Mouse (Mus musculus) intestine, embryonic 14.5 days (tissue): ENCODE results near the gene Papola. TPM values are rescaled to one million over a fixed set of nuclear protein-coding genes. Genes with fewer than 3 reads are reported as not detected.
"Not testable (repeated sequence)": the region's sequence is repeated elsewhere in the genome, so short reads cannot be mapped to it uniquely, and the experiment has no call there.

Experiments used
- ATAC-seq: fragments of 200-750 bp; cut with Nextera tagmentation; replicated peaks from 2 replicates; pipeline ENCODE4 v1.8.0; 2017; ENCODE audit warnings: low read depth, moderate number of reproducible peaks, moderate TSS enrichment, moderate library complexity; ENCODE audit not compliant: low FRiP score, low TSS enrichment
- DNase-seq: peaks from one replicate; pipeline ENCODE4 v3.0.0-alpha.2; 2018; ENCODE audit warnings: low spot score
- H3K27ac ChIP-seq: fragments of 300-500 bp; sonication (generic); 2 replicates; pipeline ENCODE4 v1.5.1; 2014; ENCODE audit warnings: low read depth, mild to moderate bottlenecking, control low read depth
- H3K27me3 ChIP-seq: fragments of 300-500 bp; sonication (generic); replicated peaks from 2 replicates; pipeline ENCODE4 v1.6.1; 2014; ENCODE audit warnings: low read length, control low read depth; ENCODE audit not compliant: control insufficient read depth, insufficient read depth
- H3K36me3 ChIP-seq: fragments of 300-500 bp; sonication (generic); 2 replicates; pipeline ENCODE4 v1.6.1; 2014; ENCODE audit warnings: low read length, control low read depth; ENCODE audit not compliant: control insufficient read depth, insufficient read depth
- H3K4me1 ChIP-seq: fragments of 300-500 bp; sonication (generic); replicated peaks from 2 replicates; pipeline ENCODE4 v1.6.1; 2014; ENCODE audit warnings: low read length, control low read depth, mixed read lengths; ENCODE audit not compliant: control insufficient read depth, insufficient read depth
- H3K4me2 ChIP-seq: fragments of 300-500 bp; sonication (generic); 2 replicates; pipeline ENCODE4 v1.6.1; 2014; ENCODE audit warnings: low read length
- H3K4me3 ChIP-seq: fragments of 300-500 bp; sonication (generic); 2 replicates; pipeline ENCODE4 v1.5.1; 2014; ENCODE audit warnings: low read depth, low read length, control low read depth, mixed read lengths
- H3K9ac ChIP-seq: fragments of 300-500 bp; sonication (generic); 2 replicates; pipeline ENCODE4 v1.6.1; 2014; ENCODE audit warnings: mild to moderate bottlenecking, low read length
- H3K9me3 ChIP-seq: fragments of 300-500 bp; sonication (generic); 2 replicates; pipeline ENCODE4 v1.6.1; 2016; ENCODE audit warnings: low read length, control low read depth; ENCODE audit not compliant: control insufficient read depth
- WGBS: fragments of 180-500 bp; shearing (Covaris S2); extraction: QIAGEN DNeasy Blood & Tissue Kit; methylation state at CpG from one replicate; pipeline ENCODE4 v1.1.7; 2014; 5-methylcytosine and 5-hydroxymethylcytosine counted together
- polyA plus RNA-seq: library from polyadenylated mRNA; unstranded; fragments of >200 nt; fragmentation: Nextera tagmentation; extraction: Ambion mirVana; gene quantifications from 2 replicates; pipeline ENCODE4 v1.2.1, GENCODE M21; 2014

The Papola gene
- polyA plus RNA-seq, 1 experiment from 2014 or later, result 179 TPM

GRCm38 (mm10) chr12:105839096-105839495 is 54.6 kb downstream of the Papola start:
- H3K9ac ChIP-seq, result no peak overlapping the region
- H3K4me2 ChIP-seq, result no peak overlapping the region
- ATAC-seq (0 out of 2 replicates have a peak, but pooled peaks have one; percentile 18), DNase-seq (no peak)
- no peaks in the 10 kb centered on the region for H3K9me3 ChIP-seq
- WGBS, result 75% methylated on average over 4 of the region's 4 CpGs
- no peaks in the 10 kb centered on the region for H3K27me3 ChIP-seq
- no peak overlapping the region for H3K27ac ChIP-seq
- H3K36me3 ChIP-seq, result peaks cover 78% of the 10 kb centered on the region
- no peaks in the 10 kb centered on the region for H3K4me1 ChIP-seq
- H3K4me3 ChIP-seq, result no peak overlapping the region

GRCm38 (mm10) chr12:105840545-105840944 is 56.1 kb downstream of the Papola start:
- ATAC-seq, H3K9me3 ChIP-seq, H3K27ac ChIP-seq, H3K9ac ChIP-seq, H3K4me3 ChIP-seq, DNase-seq, H3K4me1 ChIP-seq, H3K27me3 ChIP-seq, H3K4me2 ChIP-seq: not testable (repeated sequence)
- WGBS, result 96% methylated on average over 8 of the region's 8 CpGs
- peaks cover 63% of the 10 kb centered on the region for H3K36me3 ChIP-seq

- Histone ChIP-seq H3K27me3 (no peaks in the 10 kb centered on the region), H3K9me3 (no peaks in the 10 kb centered on the region), H3K9ac (no peak overlapping the region), H3K4me2 (no peak overlapping the region), H3K27ac (no peak overlapping the region), H3K4me1 (no peaks in the 10 kb centered on the region), H3K36me3 (peaks cover 41% of the 10 kb centered on the region), H3K4me3 (no peak overlapping the region)
- ATAC-seq (no peak), DNase-seq (no peak)
- 66% methylated on average over 12 of the region's 12 CpGs for WGBS
These were observed 58.9 kb downstream of the Papola start for GRCm38 (mm10) chr12:105843243-105844005.

GRCm38 (mm10) chr12:105844406-105844805 is 59.9 kb downstream of the Papola start:
- Histone ChIP-seq H3K9me3 (no peaks in the 10 kb centered on the region), H3K4me2 (no peak overlapping the region), H3K36me3 (peaks cover 34% of the 10 kb centered on the region), H3K9ac (no peak overlapping the region), H3K27ac (no peak overlapping the region), H3K27me3 (no peaks in the 10 kb centered on the region), H3K4me1 (no peaks in the 10 kb centered on the region), H3K4me3 (no peak overlapping the region)
- 96% methylated on average over 4 of the region's 4 CpGs for WGBS
- no peak for ATAC-seq
- no peak for DNase-seq

DNA sequence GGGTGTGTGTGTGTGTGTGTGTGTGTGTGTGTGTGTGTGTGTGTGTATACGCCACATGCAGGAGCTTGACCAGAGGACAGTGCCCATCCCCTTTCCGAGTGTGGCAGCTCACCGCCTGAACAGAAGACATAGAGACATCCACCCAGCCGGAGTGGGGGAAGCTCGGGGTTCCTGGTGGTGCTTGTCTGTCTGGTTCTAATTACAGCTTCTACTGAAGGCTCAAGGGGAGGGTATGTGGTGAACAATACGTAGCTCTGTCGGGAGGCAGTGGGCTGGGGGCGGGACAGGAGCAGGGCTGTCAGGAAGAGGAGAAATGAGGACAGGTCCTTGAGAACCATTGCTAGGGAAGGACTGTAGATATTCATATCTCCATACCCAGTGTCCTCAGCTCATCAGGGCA is 64.6 kb downstream of the Papola start:
- Histone ChIP-seq H3K9ac (no peak overlapping the region), H3K9me3 (no peaks in the 10 kb centered on the region), H3K4me2 (no peak overlapping the region), H3K27me3 (no peaks in the 10 kb centered on the region), H3K4me1 (no peaks in the 10 kb centered on the region), H3K36me3 (0 out of 2 replicates have a peak, but pooled peaks cover 4% of the 10 kb centered on the region), H3K4me3 (no peak overlapping the region), H3K27ac (no peak overlapping the region)
- 59% methylated on average over 8 of the region's 8 CpGs for WGBS
- ATAC-seq (no peak), DNase-seq (no peak)

DNA sequence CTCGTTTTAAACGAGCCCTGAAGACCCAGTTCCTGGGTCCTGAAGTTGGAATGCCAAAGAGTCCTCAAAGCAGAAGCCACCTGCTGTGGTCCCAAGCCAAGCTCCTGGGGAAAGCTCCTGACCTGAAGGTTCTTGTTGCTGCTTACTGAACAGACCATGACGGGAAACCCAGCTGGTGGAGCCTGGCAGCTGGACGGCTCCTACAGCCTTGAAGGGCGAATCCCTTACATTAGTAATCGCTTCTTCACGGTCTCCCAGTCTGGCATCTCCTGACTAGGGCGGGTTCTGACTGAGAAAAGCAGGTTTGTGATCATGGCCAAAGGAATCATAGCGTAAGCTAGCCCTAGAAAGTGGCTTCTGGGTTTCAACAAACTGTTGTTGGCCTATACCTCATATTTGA is 66.2 kb downstream of the Papola start:
- Histone ChIP-seq H3K4me3 (no peak overlapping the region), H3K9me3 (no peaks in the 10 kb centered on the region), H3K36me3 (0 out of 2 replicates have a peak, but pooled peaks cover 4% of the 10 kb centered on the region), H3K9ac (no peak overlapping the region), H3K4me1 (no peaks in the 10 kb centered on the region), H3K27me3 (no peaks in the 10 kb centered on the region), H3K27ac (no peak overlapping the region), H3K4me2 (no peak overlapping the region)
- WGBS, result 80% methylated on average over 9 of the region's 9 CpGs
- ATAC-seq (no peak), DNase-seq (no peak)

DNA sequence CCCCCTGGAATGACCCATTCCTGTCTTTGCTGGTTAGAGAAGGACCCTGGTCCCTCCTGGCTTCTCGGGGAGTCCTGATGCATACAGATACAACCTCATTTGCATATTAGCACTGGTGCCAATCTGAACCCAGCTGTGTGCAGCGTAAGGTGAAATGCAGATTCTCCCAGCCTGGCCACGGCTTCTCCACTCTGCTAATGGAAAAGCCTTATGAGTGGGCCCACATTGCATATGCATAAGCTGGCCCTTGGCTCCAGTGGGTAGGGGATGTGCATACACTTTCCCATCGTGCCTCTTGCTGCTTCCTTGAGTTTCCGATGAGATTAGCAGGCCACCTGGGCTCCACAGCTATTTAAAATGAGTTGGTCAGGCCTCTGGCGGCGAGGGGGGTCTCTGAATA is 68.3 kb downstream of the Papola start:
- H3K27ac ChIP-seq, result no peak overlapping the region
- H3K4me2 ChIP-seq, result no peak overlapping the region
- 66% methylated on average over 7 of the region's 7 CpGs for WGBS
- no peaks in the 10 kb centered on the region for H3K36me3 ChIP-seq
- no peak for ATAC-seq
- no peak overlapping the region for H3K9ac ChIP-seq
- no peak for DNase-seq
- no peaks in the 10 kb centered on the region for H3K4me1 ChIP-seq
- H3K4me3 ChIP-seq, result no peak overlapping the region
- no peaks in the 10 kb centered on the region for H3K9me3 ChIP-seq
- H3K27me3 ChIP-seq, result no peaks in the 10 kb centered on the region

DNA sequence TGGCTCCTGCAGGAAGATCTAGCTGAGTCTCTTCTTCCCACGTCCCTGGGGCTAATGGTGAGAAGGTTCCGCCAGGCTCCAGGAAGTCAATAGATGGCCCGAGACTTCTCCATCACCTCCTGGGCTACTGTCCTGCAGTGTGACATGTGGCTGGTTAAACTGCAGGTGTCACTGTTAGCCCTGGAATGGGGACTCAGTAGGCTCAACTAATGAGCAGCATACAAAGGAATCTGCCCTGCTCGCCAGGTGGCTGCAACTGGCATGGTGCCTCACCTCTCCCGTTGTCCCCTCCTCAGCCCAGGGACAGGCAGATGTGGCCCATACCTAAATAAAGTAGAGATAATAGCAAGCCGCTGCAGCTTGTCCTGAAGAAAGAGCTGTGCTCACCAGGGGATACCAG is 70.1 kb downstream of the Papola start:
- DNase-seq, result no peak
- WGBS, result 37% methylated on average over 6 of the region's 6 CpGs

More for the DNA sequence above, 70.1 kb downstream of the Papola start:
- Histone ChIP-seq H3K36me3 (no peaks in the 10 kb centered on the region), H3K27ac (no peak overlapping the region), H3K27me3 (no peaks in the 10 kb centered on the region), H3K4me1 (no peaks in the 10 kb centered on the region), H3K4me3 (no peak overlapping the region), H3K9ac (no peak overlapping the region), H3K4me2 (no peak overlapping the region), H3K9me3 (no peaks in the 10 kb centered on the region)
- ATAC-seq, result no peak
